Mouse (Mus musculus) central nervous system, embryonic 11.5 days (tissue): ENCODE data around the gene Cacng8. TPM values are rescaled to one million over a fixed set of nuclear protein-coding genes. Genes with fewer than 3 reads are reported as not detected.

ENCODE experiments used
- polyA plus RNA-seq: library from polyadenylated mRNA; depleted of rRNA; stranded (reverse); fragments of >200 nt; gene quantifications from 2 replicates; pipeline ENCODE4 v1.2.3, GENCODE M21; 2012; rRNA removed

Cacng8 gene
- polyA plus RNA-seq = 6.6 and 8.6 TPM in 2 replicates

GRCm38 (mm10) chr7:3390413-3391080 lies at the start of gene Cacng8:
Gene Cacng8, plus strand, starts transcription at chr7:3390683.

GRCm38 (mm10) chr7:3423895-3424294 lies 33.4 kb downstream of the Cacng8 start, which contains the start of gene Cacng6:
Gene Cacng6, plus strand, starts transcription at chr7:3424195.

Other genes starting within 250 kb of the Cacng8 start
- gene AU018091, start 221.5 kb upstream of the Cacng8 start, polyA plus RNA-seq = 0.10 and 0.16 TPM in 2 replicates
- 0.01 and 0.05 TPM in 2 replicates for gene Nlrp12, start 140.9 kb upstream of the Cacng8 start, polyA plus RNA-seq
- 19.2 and 49.0 TPM in 2 replicates for gene Myadm, start 101.6 kb upstream of the Cacng8 start, polyA plus RNA-seq
- 1.6 and 1.8 TPM in 2 replicates for gene Prkcg, start 101.5 kb upstream of the Cacng8 start, polyA plus RNA-seq
- 78.6 and 92.4 TPM in 2 replicates for gene Cacng7, start 57.7 kb upstream of the Cacng8 start, polyA plus RNA-seq
- gene Cacng6, start 33.5 kb downstream of the Cacng8 start, polyA plus RNA-seq = 0.41 and 1.1 TPM in 2 replicates
- gene Tarm1, start 111.9 kb downstream of the Cacng8 start, polyA plus RNA-seq = 0.11 TPM in 1 of 2 replicates, not detected in the other
- gene Oscar, start 225.5 kb downstream of the Cacng8 start, polyA plus RNA-seq = 0.72 and 0.78 TPM in 2 replicates
- gene Ndufa3, start 226.7 kb downstream of the Cacng8 start, polyA plus RNA-seq = 170 and 221 TPM in 2 replicates
- gene Tfpt, start 239.2 kb downstream of the Cacng8 start, polyA plus RNA-seq = 27.4 and 59.0 TPM in 2 replicates
- gene Prpf31, start 239.3 kb downstream of the Cacng8 start, polyA plus RNA-seq = 109 and 130 TPM in 2 replicates